Comparison of ENCODE assay signal across 8 mouse cellular contexts in the genomic region with DNA sequence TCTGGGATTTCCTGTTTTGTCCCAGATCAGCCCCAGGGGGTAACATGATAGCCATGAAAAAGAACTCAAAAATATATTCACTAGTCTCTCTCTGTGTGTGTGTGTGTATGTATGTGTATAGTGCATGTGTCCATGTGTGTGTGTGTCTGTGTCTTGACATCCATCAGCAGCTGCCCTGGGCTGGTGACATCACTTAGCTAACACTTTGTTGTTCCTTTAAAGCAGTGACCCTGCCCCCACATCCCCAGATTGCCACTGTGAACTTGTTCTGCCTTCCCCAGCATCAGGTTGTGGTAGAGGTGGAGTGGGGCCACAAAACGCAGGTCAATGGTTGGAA. TPM values are rescaled to one million over a fixed set of nuclear protein-coding genes. Genes with fewer than 3 reads are reported as not detected.
DNase-seq lines count a peak whose midpoint lies in the region; ATAC-seq lines count a peak whose summit lies in the region.

No protein-coding gene starts in this region.

- WGBS in kidney, embryonic 15.5 days = 29% methylated on average over 1 of the region's 1 CpGs
- WGBS in forebrain, embryonic 10.5 days = 76% methylated on average over 1 of the region's 1 CpGs
- WGBS in hindbrain, embryonic 14.5 days = 89% methylated on average over 1 of the region's 1 CpGs
- 94% methylated on average over 1 of the region's 1 CpGs for WGBS in midbrain, embryonic 15.5 days

- peak overlapping the region; percentile 67 for H3K27ac ChIP-seq in kidney, embryonic 15.5 days
- peak overlapping the region; percentile 82 for H3K27ac ChIP-seq in forebrain, embryonic 10.5 days
- H3K27ac ChIP-seq in hindbrain, embryonic 14.5 days = peak overlapping the region; percentile 69
- peak overlapping the region; percentile 72 for H3K27ac ChIP-seq in midbrain, embryonic 15.5 days

- H3K27me3 ChIP-seq in kidney, embryonic 15.5 days = peaks cover 19% of the 10 kb centered on the region
- peaks cover 56% of the 10 kb centered on the region for H3K27me3 ChIP-seq in forebrain, embryonic 10.5 days (ENCODE audit: poor library complexity, severe bottlenecking)
- H3K27me3 ChIP-seq in hindbrain, embryonic 14.5 days (ENCODE audit: control insufficient read depth, insufficient read depth, low read length) = peaks cover 12% of the 10 kb centered on the region
- H3K27me3 ChIP-seq in midbrain, embryonic 15.5 days (replicated peaks) = 0 out of 2 replicates have a peak, but pooled peaks cover 7% of the 10 kb centered on the region

- ATAC-seq in kidney, embryonic 15.5 days (replicated peaks; ENCODE audit: low FRiP score) = peak; percentile 10; the same call in 1 of the 2 replicates
- peak; percentile 22 for ATAC-seq in hindbrain, embryonic 14.5 days (ENCODE audit: low FRiP score)
- ATAC-seq in midbrain, embryonic 15.5 days (replicated peaks) = 0 out of 2 replicates have a peak, but pooled peaks have one; percentile 16
- no peak for ATAC-seq in erythroblast, adult 5-6 weeks (replicated peaks; ENCODE audit: low FRiP score, poor library complexity, severe bottlenecking)

- H3K36me3 ChIP-seq in kidney, embryonic 15.5 days = no peaks in the 10 kb centered on the region
- H3K36me3 ChIP-seq in forebrain, embryonic 10.5 days (replicated peaks) = no peaks in the 10 kb centered on the region
- no peaks in the 10 kb centered on the region for H3K36me3 ChIP-seq in hindbrain, embryonic 14.5 days (replicated peaks; ENCODE audit: control insufficient read depth, insufficient read depth)
- H3K36me3 ChIP-seq in midbrain, embryonic 15.5 days (replicated peaks) = no peaks in the 10 kb centered on the region

- no peak for DNase-seq in kidney, postnatal 25 days
- no peak for DNase-seq in forebrain, embryonic 10.5 days (ENCODE audit: extremely low spot score, low spot score)
- no peak for DNase-seq in hindbrain, embryonic 14.5 days (ENCODE audit: low spot score)
- no peak for DNase-seq in urinary bladder, postnatal 25 days (ENCODE audit: low spot score)
- no peak for DNase-seq in right cerebral cortex, postnatal 25 days

- no peaks in the 10 kb centered on the region for H3K9me3 ChIP-seq in kidney, embryonic 15.5 days (replicated peaks)
- no peaks in the 10 kb centered on the region for H3K9me3 ChIP-seq in forebrain, embryonic 10.5 days
- H3K9me3 ChIP-seq in hindbrain, embryonic 14.5 days (ENCODE audit: control insufficient read depth, low read length) = no peaks in the 10 kb centered on the region
- H3K9me3 ChIP-seq in midbrain, embryonic 15.5 days = no peaks in the 10 kb centered on the region

- peaks cover 30% of the 10 kb centered on the region for H3K4me1 ChIP-seq in kidney, embryonic 15.5 days
- H3K4me1 ChIP-seq in forebrain, embryonic 10.5 days = peaks cover 62% of the 10 kb centered on the region
- peaks cover 11% of the 10 kb centered on the region for H3K4me1 ChIP-seq in hindbrain, embryonic 14.5 days (replicated peaks; ENCODE audit: control insufficient read depth, insufficient read depth, low read length)
- H3K4me1 ChIP-seq in midbrain, embryonic 15.5 days = peaks cover 31% of the 10 kb centered on the region

- no peak overlapping the region for H3K9ac ChIP-seq in kidney, embryonic 15.5 days
- H3K9ac ChIP-seq in hindbrain, embryonic 14.5 days = peak overlapping the region; percentile 41; the same call in 1 of the 2 replicates
- no peak overlapping the region for H3K9ac ChIP-seq in midbrain, embryonic 15.5 days

- H3K4me2 ChIP-seq in kidney, embryonic 15.5 days = peak overlapping the region; percentile 58
- H3K4me2 ChIP-seq in hindbrain, embryonic 14.5 days (replicated peaks) = no peak overlapping the region
- no peak overlapping the region; the same call in 1 of the 2 replicates for H3K4me2 ChIP-seq in midbrain, embryonic 15.5 days

- H3K4me3 ChIP-seq in kidney, embryonic 15.5 days (replicated peaks) = no peak overlapping the region
- peak overlapping the region; percentile 41; the same call in 1 of the 2 replicates for H3K4me3 ChIP-seq in forebrain, embryonic 10.5 days
- no peak overlapping the region for H3K4me3 ChIP-seq in hindbrain, embryonic 14.5 days (replicated peaks; ENCODE audit: low read length)
- no peak overlapping the region for H3K4me3 ChIP-seq in midbrain, embryonic 15.5 days

RNA-seq across cellular contexts. Expression of gene Laptm5, which starts 33.9 kb away (rescaled TPM):
- polyA plus RNA-seq in kidney, embryonic 15.5 days (2015; fragmentation: Nextera tagmentation; extraction: Ambion mirVana) = 25.5 and 28.9 TPM in 2 replicates
- polyA plus RNA-seq in forebrain, embryonic 10.5 days (2016; fragmentation: Nextera tagmentation; extraction: Ambion mirVana) = 16.7 and 17.1 TPM in 2 replicates
- polyA plus RNA-seq in hindbrain, embryonic 14.5 days (2014; fragmentation: Nextera tagmentation; extraction: Ambion mirVana) = 35.2 and 37.4 TPM in 2 replicates
- polyA plus RNA-seq in midbrain, embryonic 15.5 days (2015; fragmentation: Nextera tagmentation; extraction: Ambion mirVana) = 28.4 and 32.8 TPM in 2 replicates
- total RNA-seq in erythroblast, adult 5-6 weeks (2015; ENCODE audit: low replicate concordance) = 171 and 179 TPM in 2 replicates
- total RNA-seq in erythroblast, adult 5-6 weeks (2017; ENCODE audit: low replicate concordance) = 42.5 and 62.7 TPM in 2 replicates
